Mouse (Mus musculus) sigmoid colon, adult 10 weeks (tissue): Measurements from ENCODE around the gene Sfxn4. TPM values are rescaled to one million over a fixed set of nuclear protein-coding genes. Genes with fewer than 3 reads are reported as not detected.

Source experiments
- polyA plus RNA-seq: library from polyadenylated mRNA; stranded (reverse); fragments of 350-450 nt; fragmentation: Illumina TruSeq; extraction: RNeasy Lipid Tissue Mini Kit (QIAGEN cat#74804); gene quantifications from one replicate; pipeline ENCODE4 v1.2.3, GENCODE M21; 2014; ENCODE audit warnings: low read depth, low replicate concordance

Gene Sfxn4
- polyA plus RNA-seq = 3.6 TPM

GRCm38 (mm10) chr19:60860868-60861700, at the start of gene Sfxn4:
Gene Sfxn4 (minus strand): TSS chr19:60861479.

GRCm38 (mm10) chr19:60889714-60890315, 28.5 kb upstream of the Sfxn4 start, which contains the start of gene Grk5:
Gene Grk5 (plus strand): TSS chr19:60889749.

GRCm38 (mm10) chr19:60874064-60874694, 12.9 kb upstream of the Sfxn4 start, which contains the start of gene Prdx3:
Gene Prdx3 (minus strand): TSS chr19:60874556.

GRCm38 (mm10) chr19:60811098-60812035, 49.9 kb downstream of the Sfxn4 start, which contains the start of gene Fam45a:
Gene Fam45a (plus strand): TSS chr19:60811585.

GRCm38 (mm10) chr19:60790551-60791161, 70.6 kb downstream of the Sfxn4 start, which contains the start of gene Eif3a:
Gene Eif3a (minus strand): TSS chr19:60790658.

Other genes starting within 250 kb of the Sfxn4 start
- gene Nanos1, start 105.5 kb downstream of the Sfxn4 start, polyA plus RNA-seq = 2.7 TPM
- 218 TPM for gene Eif3a, start 70.8 kb downstream of the Sfxn4 start, polyA plus RNA-seq
- 109 TPM for gene Fam45a, start 49.9 kb downstream of the Sfxn4 start, polyA plus RNA-seq
- gene Prdx3, start 13.1 kb upstream of the Sfxn4 start, polyA plus RNA-seq = 145 TPM
- 12.6 TPM for gene Grk5, start 28.3 kb upstream of the Sfxn4 start, polyA plus RNA-seq